Mouse (Mus musculus): ENCODE results near the gene Pdcd1lg2.

DNA sequence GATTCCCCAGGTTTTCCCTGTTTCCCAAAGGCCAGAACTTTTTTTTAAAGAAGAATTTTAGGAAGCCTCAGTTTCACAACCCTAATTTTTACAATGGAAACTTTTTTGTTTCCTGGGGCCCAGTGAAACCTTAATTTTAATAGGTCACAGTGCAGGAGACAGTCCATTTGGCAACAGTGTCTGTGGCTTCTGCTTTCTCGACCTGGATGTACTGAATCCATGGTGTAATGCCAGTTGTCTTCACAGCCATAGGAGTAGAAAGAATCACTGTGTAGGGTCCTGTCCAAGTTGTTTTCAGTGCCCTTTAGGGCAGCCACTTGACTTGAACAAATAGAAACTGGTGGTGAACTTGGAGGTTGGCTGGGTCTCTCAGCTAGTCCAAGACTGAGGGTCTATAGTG lies 37.7 kb downstream of the Pdcd1lg2 start:
- no peak for TF ChIP-seq CTCF (IDR thresholded peaks at IDR 0.05; ENCODE audit: low read depth, low read length)
- TF ChIP-seq POLR2A (IDR thresholded peaks at IDR 0.05; ENCODE audit: borderline replicate concordance, low read depth, low read length), result no peak

All from bone marrow macrophage, adult 2 months (primary cell).